Mouse (Mus musculus): ENCODE results near the gene Nrg3.
"Not testable (repeated sequence)": the region's sequence is repeated elsewhere in the genome, so short reads cannot be mapped to it uniquely, and the experiment has no call there.

DNA sequence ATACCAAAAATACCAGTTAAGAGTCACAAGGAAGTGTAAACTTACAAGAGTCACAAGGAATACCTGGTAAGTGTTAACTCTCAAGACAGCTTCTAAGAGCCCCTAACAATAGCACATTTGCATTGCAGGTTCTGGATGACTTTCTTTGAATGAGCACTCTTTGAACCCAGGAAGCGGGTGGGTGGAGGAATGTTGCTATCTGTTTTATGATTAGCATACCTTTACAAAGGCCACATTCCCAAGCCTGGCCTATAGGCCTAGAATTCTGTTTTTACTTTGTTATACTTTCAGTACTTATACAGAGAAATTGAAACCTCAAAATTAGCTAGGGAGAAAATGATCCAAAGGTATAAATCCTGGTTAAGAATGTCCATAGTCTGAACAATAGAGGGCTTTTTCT lies 1150.0 kb downstream of the Nrg3 start:
- not testable (repeated sequence) for TF ChIP-seq CTCF (conservative IDR thresholded peaks at IDR 0.05; ENCODE audit: insufficient read depth, insufficient read length, low read depth, low read length); POLR2A (IDR thresholded peaks at IDR 0.05; ENCODE audit: low read depth, low read length)

All from kidney, adult 2 months (tissue).